Mouse (Mus musculus): ENCODE measurements around the gene Nwd2.

Gene Nwd2

GRCm38 (mm10) chr5:63828380-63829185 is 179.7 kb downstream of the Nwd2 start:
- no peak for DNase-seq (ENCODE audit: low spot score)

GRCm38 (mm10) chr5:63831054-63831453 is 182.2 kb downstream of the Nwd2 start:
- no peak for DNase-seq (ENCODE audit: low spot score)

- no peak for DNase-seq (ENCODE audit: low spot score)
Observed at GRCm38 (mm10) chr5:63833955-63834354, 185.1 kb downstream of the Nwd2 start.

- DNase-seq (ENCODE audit: low spot score) = no peak
Observed at GRCm38 (mm10) chr5:63834435-63834834, 185.5 kb downstream of the Nwd2 start.

GRCm38 (mm10) chr5:63837115-63837514 is 188.2 kb downstream of the Nwd2 start:
- no peak for DNase-seq (ENCODE audit: low spot score)

GRCm38 (mm10) chr5:63837851-63838250 is 188.9 kb downstream of the Nwd2 start:
- no peak for DNase-seq (ENCODE audit: low spot score)

- no peak for DNase-seq (ENCODE audit: low spot score)
Observed at GRCm38 (mm10) chr5:63839801-63840416, 191.0 kb downstream of the Nwd2 start.

GRCm38 (mm10) chr5:63847080-63847479 is 198.2 kb downstream of the Nwd2 start:
- DNase-seq (ENCODE audit: low spot score) = no peak

GRCm38 (mm10) chr5:63847541-63848226 is 198.8 kb downstream of the Nwd2 start:
- DNase-seq (ENCODE audit: low spot score) = no peak

GRCm38 (mm10) chr5:63858901-63859300 is 210.0 kb downstream of the Nwd2 start:
- DNase-seq (ENCODE audit: low spot score) = no peak

Measured in testis, postnatal 10 days (tissue).